Mouse (Mus musculus) splenic B cell, adult 2 months (primary cell): ENCODE data around the gene Map2k6.

Experiments used
- DNase-seq: peaks from one replicate; pipeline ENCODE4 v3.0.0-alpha.2; 2011; ENCODE audit warnings: low read depth, low spot score
- H3K27me3 ChIP-seq: 2 replicates; pipeline ENCODE4 v1.6.1; 2012; ENCODE audit warnings: mild to moderate bottlenecking, low read length, moderate library complexity, mixed read lengths; ENCODE audit not compliant: control insufficient read depth, poor library complexity, insufficient read depth, severe bottlenecking
- H3K36me3 ChIP-seq: 2 replicates; pipeline ENCODE4 v1.6.1; 2012; ENCODE audit warnings: mild to moderate bottlenecking, low read length, moderate library complexity, mixed read lengths; ENCODE audit not compliant: control insufficient read depth, poor library complexity, insufficient read depth, severe bottlenecking

The Map2k6 gene

DNA sequence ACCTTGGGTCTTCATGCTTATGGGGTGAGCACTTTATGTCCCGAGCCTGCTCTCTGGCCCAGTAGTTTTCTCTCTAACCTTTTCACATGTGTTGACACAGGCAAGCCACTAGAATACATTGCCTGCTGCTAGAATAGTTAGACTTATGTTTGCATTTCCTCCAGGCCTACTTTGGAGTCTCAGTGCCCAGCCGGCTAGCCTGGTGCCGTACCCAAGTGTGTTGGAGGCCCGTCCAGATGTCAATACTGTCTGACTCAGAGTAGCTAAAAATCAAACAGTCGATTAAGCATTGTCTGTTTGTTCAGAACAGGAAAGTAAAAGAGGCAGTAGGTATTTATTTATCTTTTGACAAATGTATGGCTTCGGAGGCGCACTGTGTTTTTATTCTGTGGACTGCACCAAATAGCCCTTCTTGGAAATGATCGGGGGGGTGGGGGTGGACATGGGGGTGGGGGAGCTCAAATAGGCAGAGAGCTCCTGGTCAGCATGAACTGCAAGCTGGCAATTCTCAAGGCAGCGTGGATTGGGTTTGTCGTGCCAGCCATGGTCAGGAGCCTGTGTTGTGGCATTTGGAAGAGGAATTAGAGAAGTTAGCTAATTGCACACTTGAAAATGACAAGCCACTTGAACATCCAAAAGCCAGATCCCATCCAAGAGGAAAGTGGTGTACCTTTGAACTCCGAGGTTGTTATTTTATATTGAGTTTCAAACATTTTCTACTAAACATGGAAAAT, 104.2 kb downstream of the Map2k6 start:
- Histone ChIP-seq H3K36me3 (peaks cover 8% of the 10 kb centered on the region; the same call in 1 of the 2 replicates), H3K27me3 (no peaks in the 10 kb centered on the region)
- DNase-seq = no peak

- DNase-seq = no peak
- Histone ChIP-seq H3K36me3 (0 out of 2 replicates have a peak, but pooled peaks cover 5% of the 10 kb centered on the region), H3K27me3 (no peaks in the 10 kb centered on the region)
Measured at GRCm38 (mm10) chr11:110511466-110511865, 112.5 kb downstream of the Map2k6 start.

DNA sequence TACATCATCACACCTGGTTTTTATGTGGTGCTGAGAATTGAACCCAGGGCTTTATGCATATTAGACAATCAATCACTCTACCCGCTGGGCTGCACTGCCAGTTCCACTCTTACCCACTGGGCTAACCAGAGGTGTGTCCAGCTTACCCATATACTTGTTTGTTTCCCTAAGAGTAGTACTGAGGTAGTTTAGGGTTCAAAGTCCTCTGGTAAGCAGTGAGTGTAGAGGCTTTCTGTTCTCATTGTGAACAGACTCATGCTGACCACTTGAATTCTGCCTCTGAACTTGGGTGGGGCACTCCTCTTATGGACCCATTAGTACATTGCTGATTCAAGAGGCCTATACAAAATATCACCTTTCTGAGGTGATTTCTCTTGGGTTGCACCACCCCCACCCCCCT, 119.7 kb downstream of the Map2k6 start:
- no peaks in the 10 kb centered on the region for H3K27me3 ChIP-seq

DNA sequence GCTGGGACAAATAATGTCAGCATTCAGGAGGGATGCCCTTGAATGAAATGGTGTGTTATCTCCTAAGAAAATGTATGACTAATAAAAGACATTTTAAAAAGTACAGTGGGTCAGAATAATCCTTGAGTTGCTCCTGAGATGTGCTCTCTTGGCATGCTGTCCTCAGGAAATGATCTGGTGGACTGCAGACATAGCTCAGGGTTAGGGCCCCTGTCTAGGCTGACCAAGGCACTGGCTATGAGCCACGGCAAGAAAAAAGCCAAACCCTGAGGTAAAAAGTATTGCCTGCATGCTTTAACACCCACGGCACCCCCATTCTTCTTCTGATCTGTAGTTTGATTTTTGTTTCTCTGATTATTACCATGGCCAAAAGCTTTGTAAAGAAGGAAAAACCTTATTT, 124.0 kb downstream of the Map2k6 start:
- no peak for DNase-seq
- H3K27me3 ChIP-seq = no peaks in the 10 kb centered on the region
- no peaks in the 10 kb centered on the region for H3K36me3 ChIP-seq

More for the DNA sequence above, 119.7 kb downstream of the Map2k6 start:
- H3K36me3 ChIP-seq = no peaks in the 10 kb centered on the region
- no peak for DNase-seq

- Histone ChIP-seq H3K27me3 (no peaks in the 10 kb centered on the region), H3K36me3 (no peaks in the 10 kb centered on the region)
- no peak for DNase-seq
Measured at GRCm38 (mm10) chr11:110526156-110526555, 127.2 kb downstream of the Map2k6 start.

- no peak for DNase-seq
- no peaks in the 10 kb centered on the region for H3K27me3 ChIP-seq
- H3K36me3 ChIP-seq = no peaks in the 10 kb centered on the region
Measured at GRCm38 (mm10) chr11:110531087-110531486, 132.2 kb downstream of the Map2k6 start.

- Histone ChIP-seq H3K36me3 (no peaks in the 10 kb centered on the region), H3K27me3 (no peaks in the 10 kb centered on the region)
- DNase-seq = no peak
Measured at GRCm38 (mm10) chr11:110534856-110535255, 135.9 kb downstream of the Map2k6 start.

DNA sequence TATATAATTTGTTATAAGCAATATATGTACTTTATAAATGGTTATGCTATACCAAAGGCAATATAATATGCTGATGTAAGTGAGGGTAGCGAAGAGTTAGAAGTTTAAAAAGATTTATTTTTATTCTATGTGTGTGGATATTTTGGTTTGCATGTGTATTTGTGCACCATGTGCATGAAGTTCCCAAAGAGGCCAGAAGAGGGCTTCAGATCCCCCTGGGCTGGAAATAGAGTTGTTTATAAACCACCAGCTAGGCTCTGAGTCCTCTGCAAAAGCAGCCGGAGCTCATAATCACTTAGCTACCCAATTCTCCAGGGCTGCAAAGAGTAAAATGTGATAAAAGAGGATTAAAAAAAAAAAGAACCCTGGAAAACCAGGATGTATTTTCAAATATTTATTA, 137.6 kb downstream of the Map2k6 start:
- peak; percentile 16 for DNase-seq
- Histone ChIP-seq H3K27me3 (no peaks in the 10 kb centered on the region), H3K36me3 (no peaks in the 10 kb centered on the region)

GRCm38 (mm10) chr11:110537602-110538001, 138.7 kb downstream of the Map2k6 start:
- H3K27me3 ChIP-seq = no peaks in the 10 kb centered on the region
- DNase-seq = peak; percentile 76
- no peaks in the 10 kb centered on the region for H3K36me3 ChIP-seq

GRCm38 (mm10) chr11:110538206-110538605, 139.3 kb downstream of the Map2k6 start:
- no peaks in the 10 kb centered on the region for H3K36me3 ChIP-seq
- DNase-seq = peak; percentile 13
- no peaks in the 10 kb centered on the region for H3K27me3 ChIP-seq

GRCm38 (mm10) chr11:110541933-110542332, 143.0 kb downstream of the Map2k6 start:
- no peak for DNase-seq
- no peaks in the 10 kb centered on the region for H3K27me3 ChIP-seq

DNA sequence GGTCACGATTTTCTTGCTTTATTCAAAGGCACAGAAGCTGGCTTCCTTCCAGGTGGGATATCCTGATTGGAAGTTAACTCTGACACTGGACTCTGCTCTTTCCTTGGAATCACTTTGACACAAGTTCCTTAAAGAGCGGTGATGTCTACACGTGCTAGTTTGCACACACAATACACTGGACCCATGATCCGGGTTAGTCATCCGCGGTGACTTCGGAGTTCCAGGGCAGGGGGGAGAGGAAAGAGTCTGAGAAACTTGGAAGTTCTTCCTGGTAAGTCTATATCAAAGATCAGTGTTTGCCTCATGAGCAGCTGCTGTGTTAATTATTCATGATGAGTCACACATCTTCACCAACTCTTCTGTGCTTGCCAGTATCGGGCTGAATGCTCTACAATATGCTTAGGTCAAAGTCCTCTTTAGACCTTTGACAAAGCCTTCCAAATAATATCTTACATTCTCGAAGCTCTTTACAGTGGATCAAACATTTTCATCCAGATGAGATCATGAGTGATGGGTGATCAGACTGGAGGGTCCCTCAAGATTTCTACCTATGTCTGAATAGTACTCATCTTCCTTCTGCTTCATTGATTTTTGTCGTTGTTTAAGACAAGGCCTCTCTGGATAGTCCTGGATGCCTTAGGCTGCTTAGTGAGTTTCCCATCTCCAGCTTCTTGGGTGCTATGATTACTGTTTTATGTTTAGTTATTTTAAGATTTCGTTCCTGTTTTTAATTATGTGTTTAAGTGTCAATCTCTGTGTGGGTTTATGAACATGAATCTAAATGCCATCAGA, 145.7 kb downstream of the Map2k6 start:
- Histone ChIP-seq H3K27me3 (no peaks in the 10 kb centered on the region), H3K36me3 (no peaks in the 10 kb centered on the region)
- DNase-seq = no peak

More at GRCm38 (mm10) chr11:110541933-110542332, 143.0 kb downstream of the Map2k6 start:
- no peaks in the 10 kb centered on the region for H3K36me3 ChIP-seq

DNA sequence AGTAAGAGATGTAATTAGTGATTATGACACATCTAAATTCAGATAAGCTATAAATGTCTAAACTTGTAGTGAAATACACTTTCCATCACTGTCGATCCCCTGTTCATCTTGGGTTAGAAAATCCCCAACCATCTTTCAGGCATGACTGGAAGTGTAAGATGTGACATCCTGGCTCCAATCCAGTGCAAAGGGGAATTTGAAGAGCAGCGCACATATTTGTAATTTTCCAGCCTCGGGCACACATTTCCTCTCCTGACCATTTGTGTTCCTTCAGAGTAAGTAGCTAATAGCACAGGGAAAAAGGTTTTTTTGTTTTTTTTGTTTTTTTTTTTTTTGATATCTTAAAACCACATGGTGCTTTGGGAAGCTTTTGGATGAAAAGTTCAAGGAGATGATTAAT, 146.5 kb downstream of the Map2k6 start:
- Histone ChIP-seq H3K27me3 (no peaks in the 10 kb centered on the region), H3K36me3 (no peaks in the 10 kb centered on the region)
- no peak for DNase-seq

DNA sequence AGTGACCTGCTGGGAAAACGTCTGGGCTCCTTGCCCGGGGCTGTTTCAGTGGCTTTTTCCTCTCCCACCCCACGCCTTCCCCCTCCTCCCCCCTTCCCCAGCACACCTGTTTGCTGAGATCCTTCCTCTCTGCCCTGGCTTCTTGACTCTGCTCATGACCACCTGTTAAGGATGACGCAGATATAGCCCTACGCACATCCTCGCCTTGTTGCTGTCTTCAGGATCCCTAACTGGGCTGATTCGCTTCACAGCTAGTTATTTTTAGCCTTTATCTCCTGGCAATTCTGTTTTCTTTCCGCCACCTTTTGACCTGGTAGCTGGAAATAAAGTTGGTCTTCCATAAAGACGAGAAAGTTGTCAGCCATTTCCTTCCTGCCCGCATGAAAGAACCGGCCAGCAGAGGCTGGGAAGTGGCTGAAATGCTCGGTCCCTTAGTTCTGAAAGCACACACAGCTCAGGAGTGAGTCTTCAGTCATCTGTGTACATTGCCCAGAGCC, 152.6 kb downstream of the Map2k6 start:
- no peaks in the 10 kb centered on the region for H3K27me3 ChIP-seq
- no peaks in the 10 kb centered on the region for H3K36me3 ChIP-seq
- DNase-seq = no peak
